Mouse (Mus musculus) heart, postnatal 0 days (tissue): ENCODE results near the gene St14.

ENCODE experiments used
- CTCF ChIP-seq: IDR thresholded peaks from 2 replicates; pipeline ENCODE4 v1.5.1; 2016; ENCODE audit warnings: antibody characterized with exemption, control low read depth, low read depth
- EP300 ChIP-seq: IDR thresholded peaks from 2 replicates; pipeline ENCODE4 v1.6.1; 2016; ENCODE audit warnings: antibody characterized with exemption, low read depth

GRCm38 (mm10) chr9:31122464-31123030 lies 9.1 kb downstream of the St14 start:
- TF ChIP-seq CTCF (no peak), EP300 (no peak)
